Mouse (Mus musculus) kidney, embryonic 14.5 days (tissue): Measurements from ENCODE around the gene Hormad1. TPM values are rescaled to one million over a fixed set of nuclear protein-coding genes. Genes with fewer than 3 reads are reported as not detected.

Experiments used
- ATAC-seq: fragments of 200-750 bp; cut with Nextera tagmentation; 2 replicates; pipeline ENCODE4 v1.8.0; 2017; ENCODE audit warnings: moderate number of reproducible peaks, mild to moderate bottlenecking, moderate TSS enrichment, moderate library complexity; ENCODE audit not compliant: low FRiP score, low TSS enrichment
- H3K27ac ChIP-seq: fragments of 300-500 bp; sonication (generic); 2 replicates; pipeline ENCODE4 v1.5.1; 2014; ENCODE audit warnings: low read depth, mild to moderate bottlenecking, low read length, moderate library complexity, mixed read lengths
- H3K27me3 ChIP-seq: fragments of 300-500 bp; sonication (generic); 2 replicates; pipeline ENCODE4 v1.6.1; 2014; ENCODE audit warnings: mild to moderate bottlenecking, low read length; ENCODE audit not compliant: control insufficient read depth, insufficient read depth
- H3K36me3 ChIP-seq: fragments of 300-500 bp; sonication (generic); 2 replicates; pipeline ENCODE4 v1.6.1; 2014; ENCODE audit warnings: low read length, mixed read lengths; ENCODE audit not compliant: control insufficient read depth, insufficient read depth
- H3K4me1 ChIP-seq: fragments of 300-500 bp; sonication (generic); 2 replicates; pipeline ENCODE4 v1.6.1; 2014; ENCODE audit warnings: low read length, mixed read lengths; ENCODE audit not compliant: control insufficient read depth, insufficient read depth
- H3K4me2 ChIP-seq: fragments of 300-500 bp; sonication (generic); replicated peaks from 2 replicates; pipeline ENCODE4 v1.6.1; 2014; ENCODE audit warnings: low read depth, mild to moderate bottlenecking, low read length
- H3K4me3 ChIP-seq: fragments of 300-500 bp; sonication (generic); 2 replicates; pipeline ENCODE4 v1.5.1; 2014; ENCODE audit warnings: mild to moderate bottlenecking, low read length
- H3K9ac ChIP-seq: fragments of 300-500 bp; sonication (generic); 2 replicates; pipeline ENCODE4 v1.6.1; 2014; ENCODE audit warnings: low read depth, mild to moderate bottlenecking, low read length, moderate library complexity
- H3K9me3 ChIP-seq: fragments of 300-500 bp; sonication (generic); 2 replicates; pipeline ENCODE4 v1.6.1; 2016; ENCODE audit warnings: low read length; ENCODE audit not compliant: control insufficient read depth
- WGBS: fragments of 180-500 bp; shearing (Covaris S2); extraction: QIAGEN DNeasy Blood & Tissue Kit; methylation state at CpG from one replicate; pipeline ENCODE4 v1.1.7; 2014; 5-methylcytosine and 5-hydroxymethylcytosine counted together
- polyA plus RNA-seq: library from polyadenylated mRNA; unstranded; fragments of >200 nt; fragmentation: Nextera tagmentation; extraction: Ambion mirVana; gene quantifications from 2 replicates; pipeline ENCODE4 v1.2.1, GENCODE M21; 2014

Hormad1 gene
- polyA plus RNA-seq, 1 experiment from 2014 or later = not detected

DNA sequence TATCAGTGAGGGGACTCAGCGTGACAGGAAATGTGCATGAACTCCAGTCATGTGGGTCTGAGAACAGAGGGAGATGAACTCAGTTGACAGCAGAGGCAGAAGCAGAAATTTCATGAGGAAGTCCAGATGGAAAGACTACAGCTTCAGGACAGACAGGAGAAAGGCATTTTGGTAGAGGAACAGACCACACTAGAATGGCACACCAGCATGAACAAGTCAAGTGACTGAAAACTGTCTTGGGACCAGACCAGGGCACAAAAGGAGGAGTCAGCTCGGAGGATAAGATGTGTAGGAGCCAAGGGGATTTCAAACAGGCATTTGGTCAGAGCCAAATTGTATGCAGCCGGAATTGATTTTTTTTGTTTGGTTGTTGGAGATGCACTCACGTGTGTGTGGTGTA, 76.2 kb downstream of the Hormad1 start:
- H3K4me3 ChIP-seq = no peak overlapping the region
- H3K4me1 ChIP-seq = no peaks in the 10 kb centered on the region
- H3K27ac ChIP-seq = no peak overlapping the region
- H3K27me3 ChIP-seq = no peaks in the 10 kb centered on the region
- H3K9ac ChIP-seq = no peak overlapping the region
- 59% methylated on average over 4 of the region's 4 CpGs for WGBS
- H3K9me3 ChIP-seq = no peaks in the 10 kb centered on the region
- peaks cover 74% of the 10 kb centered on the region for H3K36me3 ChIP-seq
- ATAC-seq = no peak
- H3K4me2 ChIP-seq = no peak overlapping the region

DNA sequence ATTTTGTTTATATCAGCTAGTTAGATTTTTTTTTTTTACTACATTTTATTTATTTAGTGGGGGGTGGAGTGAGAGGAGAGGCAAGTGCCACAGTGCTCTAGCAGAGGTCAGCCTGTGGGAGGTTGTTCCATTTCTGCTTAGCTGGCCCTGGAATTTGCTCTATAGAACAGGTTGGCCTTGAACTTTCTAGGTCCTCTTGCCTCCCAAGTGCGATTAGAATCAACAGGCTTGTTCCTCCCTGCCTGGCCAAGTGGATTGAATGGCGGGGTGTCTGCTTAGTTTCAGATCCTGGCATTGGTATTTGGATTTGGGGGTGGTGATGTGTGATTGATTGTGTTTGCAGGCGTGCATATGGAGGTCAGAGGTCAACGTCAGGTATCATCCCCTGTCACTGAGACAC, 76.6 kb downstream of the Hormad1 start:
- H3K9me3 ChIP-seq = no peaks in the 10 kb centered on the region
- peaks cover 69% of the 10 kb centered on the region for H3K36me3 ChIP-seq
- H3K4me1 ChIP-seq = no peaks in the 10 kb centered on the region
- H3K27ac ChIP-seq = no peak overlapping the region
- no peak overlapping the region for H3K9ac ChIP-seq
- H3K4me2 ChIP-seq = no peak overlapping the region
- 69% methylated on average over 4 of the region's 4 CpGs for WGBS
- no peak for ATAC-seq
- no peaks in the 10 kb centered on the region for H3K27me3 ChIP-seq
- no peak overlapping the region for H3K4me3 ChIP-seq

Other genes starting within 250 kb of the Hormad1 start
- 103 and 154 TPM in 2 replicates for gene Cers2, start 244.9 kb upstream of the Hormad1 start, polyA plus RNA-seq
- 30.2 and 56.5 TPM in 2 replicates for gene Setdb1, start 202.5 kb upstream of the Hormad1 start, polyA plus RNA-seq
- gene 4930558C23Rik, start 156.8 kb upstream of the Hormad1 start, polyA plus RNA-seq = not detected in 2 replicates
- 15.6 and 35.4 TPM in 2 replicates for gene Arnt, start 125.3 kb upstream of the Hormad1 start, polyA plus RNA-seq
- gene Ctsk, start 60.4 kb upstream of the Hormad1 start, polyA plus RNA-seq = 3.0 and 3.6 TPM in 2 replicates
- gene Ctss, start 32.9 kb upstream of the Hormad1 start, polyA plus RNA-seq = 9.9 and 12.2 TPM in 2 replicates
- 28.2 and 35.6 TPM in 2 replicates for gene Golph3l, start 29.3 kb downstream of the Hormad1 start, polyA plus RNA-seq
- gene Ensa, start 65.3 kb downstream of the Hormad1 start, polyA plus RNA-seq = 64.0 and 66.9 TPM in 2 replicates
- gene Mcl1, start 99.1 kb downstream of the Hormad1 start, polyA plus RNA-seq = 47.4 and 76.1 TPM in 2 replicates
- gene Adamtsl4, start 128.2 kb downstream of the Hormad1 start, polyA plus RNA-seq = 2.0 and 3.7 TPM in 2 replicates
- 168 and 204 TPM in 2 replicates for gene Ecm1, start 179.9 kb downstream of the Hormad1 start, polyA plus RNA-seq
- 37.5 and 56.6 TPM in 2 replicates for gene Tars2, start 200.5 kb downstream of the Hormad1 start, polyA plus RNA-seq